Mouse (Mus musculus): ENCODE measurements around the gene Ccdc134. TPM values are rescaled to one million over a fixed set of nuclear protein-coding genes. Genes with fewer than 3 reads are reported as not detected.

Gene Ccdc134
- polyA plus RNA-seq, 1 experiment from 2014 or later = 8.2 TPM

GRCm38 (mm10) chr15:82187401-82187800, 59.7 kb downstream of the Ccdc134 start:
- Histone ChIP-seq H3K36me3 (ENCODE audit: control insufficient read depth, insufficient read depth, low read length) (peaks cover 63% of the 10 kb centered on the region), H3K27me3 (ENCODE audit: control insufficient read depth, insufficient read depth, low read length) (no peaks in the 10 kb centered on the region), H3K9me3 (ENCODE audit: control insufficient read depth, low read length) (no peaks in the 10 kb centered on the region), H3K4me3 (ENCODE audit: low read depth, low read length) (no peak overlapping the region), H3K9ac (ENCODE audit: low read length) (no peak overlapping the region), H3K4me2 (replicated peaks; ENCODE audit: low read depth) (no peak overlapping the region), H3K27ac (replicated peaks) (no peak overlapping the region), H3K4me1 (replicated peaks; ENCODE audit: control insufficient read depth, insufficient read depth) (no peaks in the 10 kb centered on the region)
- WGBS = 81% methylated on average over 4 of the region's 4 CpGs
- peak; percentile 32; the same call in 1 of the 2 replicates for TF ChIP-seq CTCF (IDR thresholded peaks at IDR 0.05; ENCODE audit: low read depth)
- TF ChIP-seq EP300 (optimal IDR thresholded peaks at IDR 0.05) = no peak
- DNase-seq (ENCODE audit: low spot score) (no peak), ATAC-seq (ENCODE audit: low FRiP score, low TSS enrichment) (no peak)

GRCm38 (mm10) chr15:82187924-82188323, 60.2 kb downstream of the Ccdc134 start:
- Histone ChIP-seq H3K4me2 (replicated peaks; ENCODE audit: low read depth) (no peak overlapping the region), H3K9me3 (ENCODE audit: control insufficient read depth, low read length) (no peaks in the 10 kb centered on the region), H3K27ac (replicated peaks) (no peak overlapping the region), H3K27me3 (ENCODE audit: control insufficient read depth, insufficient read depth, low read length) (no peaks in the 10 kb centered on the region), H3K9ac (ENCODE audit: low read length) (no peak overlapping the region), H3K4me3 (ENCODE audit: low read depth, low read length) (no peak overlapping the region), H3K36me3 (ENCODE audit: control insufficient read depth, insufficient read depth, low read length) (peaks cover 64% of the 10 kb centered on the region), H3K4me1 (replicated peaks; ENCODE audit: control insufficient read depth, insufficient read depth) (no peaks in the 10 kb centered on the region)
- 94% methylated on average over 1 of the region's 1 CpGs for WGBS
- TF ChIP-seq EP300 (optimal IDR thresholded peaks at IDR 0.05) (no peak), CTCF (IDR thresholded peaks at IDR 0.05; ENCODE audit: low read depth) (no peak)
- no peak for ATAC-seq (ENCODE audit: low FRiP score, low TSS enrichment)
- no peak for DNase-seq (ENCODE audit: low spot score)

GRCm38 (mm10) chr15:82188481-82189240, 60.9 kb downstream of the Ccdc134 start:
- H3K9me3 ChIP-seq (ENCODE audit: control insufficient read depth, low read length) = no peaks in the 10 kb centered on the region
- H3K4me3 ChIP-seq (ENCODE audit: low read depth, low read length) = no peak overlapping the region
- H3K9ac ChIP-seq (ENCODE audit: low read length) = no peak overlapping the region
- WGBS = 95% methylated on average over 10 of the region's 10 CpGs
- H3K27ac ChIP-seq (replicated peaks) = no peak overlapping the region
- no peak for ATAC-seq (ENCODE audit: low FRiP score, low TSS enrichment)
- no peak overlapping the region for H3K4me2 ChIP-seq (replicated peaks; ENCODE audit: low read depth)
- DNase-seq (ENCODE audit: low spot score) = peak; percentile 62
- H3K36me3 ChIP-seq (ENCODE audit: control insufficient read depth, insufficient read depth, low read length) = peaks cover 64% of the 10 kb centered on the region
- TF ChIP-seq EP300 (optimal IDR thresholded peaks at IDR 0.05) (no peak), CTCF (IDR thresholded peaks at IDR 0.05; ENCODE audit: low read depth) (peak; percentile 69)
- no peaks in the 10 kb centered on the region for H3K27me3 ChIP-seq (ENCODE audit: control insufficient read depth, insufficient read depth, low read length)
- no peaks in the 10 kb centered on the region for H3K4me1 ChIP-seq (replicated peaks; ENCODE audit: control insufficient read depth, insufficient read depth)

Other genes with a start within 250 kb of the Ccdc134 start
- 65.6 and 66.4 TPM in 2 replicates for gene Polr3h, start 201.7 kb upstream of the Ccdc134 start, polyA plus RNA-seq (2015; fragmentation: Nextera tagmentation; extraction: Ambion mirVana)
- gene Csdc2, start 191.2 kb upstream of the Ccdc134 start, polyA plus RNA-seq (2015; fragmentation: Nextera tagmentation; extraction: Ambion mirVana) = 9.5 and 9.7 TPM in 2 replicates
- 32.2 and 35.8 TPM in 2 replicates for gene Pmm1, start 167.0 kb upstream of the Ccdc134 start, polyA plus RNA-seq (2015; fragmentation: Nextera tagmentation; extraction: Ambion mirVana)
- gene 1700029P11Rik, start 147.4 kb upstream of the Ccdc134 start, polyA plus RNA-seq (2015; fragmentation: Nextera tagmentation; extraction: Ambion mirVana) = not detected in 2 replicates
- gene Xrcc6, start 140.1 kb upstream of the Ccdc134 start, polyA plus RNA-seq (2015; fragmentation: Nextera tagmentation; extraction: Ambion mirVana) = 30.4 and 31.2 TPM in 2 replicates
- gene Desi1, start 94.1 kb upstream of the Ccdc134 start, polyA plus RNA-seq (2015; fragmentation: Nextera tagmentation; extraction: Ambion mirVana) = 20.8 and 22.8 TPM in 2 replicates
- gene Snu13, start 80.3 kb upstream of the Ccdc134 start, polyA plus RNA-seq (2015; fragmentation: Nextera tagmentation; extraction: Ambion mirVana) = 130 and 133 TPM in 2 replicates
- 0.04 TPM in 1 of 2 replicates, not detected in the other for gene 4930407I10Rik, start 68.8 kb upstream of the Ccdc134 start, polyA plus RNA-seq (2015; fragmentation: Nextera tagmentation; extraction: Ambion mirVana)
- gene Mei1, start 57.9 kb upstream of the Ccdc134 start, polyA plus RNA-seq (2015; fragmentation: Nextera tagmentation; extraction: Ambion mirVana) = 0.02 and 0.04 TPM in 2 replicates
- gene Srebf2, start 19.3 kb downstream of the Ccdc134 start, polyA plus RNA-seq (2015; fragmentation: Nextera tagmentation; extraction: Ambion mirVana) = 119 and 127 TPM in 2 replicates
- gene Shisa8, start 84.9 kb downstream of the Ccdc134 start, polyA plus RNA-seq (2015; fragmentation: Nextera tagmentation; extraction: Ambion mirVana) = 0.06 and 0.23 TPM in 2 replicates
- not detected in 2 replicates for gene Tnfrsf13c, start 96.4 kb downstream of the Ccdc134 start, polyA plus RNA-seq (2015; fragmentation: Nextera tagmentation; extraction: Ambion mirVana)
- 24.0 and 27.0 TPM in 2 replicates for gene Cenpm, start 116.8 kb downstream of the Ccdc134 start, polyA plus RNA-seq (2015; fragmentation: Nextera tagmentation; extraction: Ambion mirVana)
- 0.23 and 0.24 TPM in 2 replicates for gene 1500009C09Rik, start 124.5 kb downstream of the Ccdc134 start, polyA plus RNA-seq (2015; fragmentation: Nextera tagmentation; extraction: Ambion mirVana)
- 2.1 and 2.9 TPM in 2 replicates for gene Sept3, start 147.0 kb downstream of the Ccdc134 start, polyA plus RNA-seq (2015; fragmentation: Nextera tagmentation; extraction: Ambion mirVana)
- 0.08 and 0.11 TPM in 2 replicates for gene Wbp2nl, start 171.0 kb downstream of the Ccdc134 start, polyA plus RNA-seq (2015; fragmentation: Nextera tagmentation; extraction: Ambion mirVana)
- 83.1 and 88.9 TPM in 2 replicates for gene Naga, start 211.0 kb downstream of the Ccdc134 start, polyA plus RNA-seq (2015; fragmentation: Nextera tagmentation; extraction: Ambion mirVana)
- gene Pheta2, start 211.0 kb downstream of the Ccdc134 start, polyA plus RNA-seq (2015; fragmentation: Nextera tagmentation; extraction: Ambion mirVana) = 6.2 and 6.3 TPM in 2 replicates
- 286 and 296 TPM in 2 replicates for gene Smdt1, start 211.0 kb downstream of the Ccdc134 start, polyA plus RNA-seq (2015; fragmentation: Nextera tagmentation; extraction: Ambion mirVana)
- 514 and 516 TPM in 2 replicates for gene Ndufa6, start 226.4 kb downstream of the Ccdc134 start, polyA plus RNA-seq (2015; fragmentation: Nextera tagmentation; extraction: Ambion mirVana)